ENCODE assay signal across 9 mouse cellular contexts in genomic region chr17:87202958-87203720, GRCm38 (mm10).
DNase-seq lines count a peak whose midpoint lies in the region; ATAC-seq and TF ChIP-seq lines count a peak whose summit lies in the region.
"Had no signal": no experiment of that assay in that cellular context is flagged by ENCODE, and none has a peak within 500 bp of the region (broad histone marks: within the 10 kb centered on the region; RNA-seq: fewer than 3 reads in every experiment).

No protein-coding gene starts in this region.

- no peaks in the 10 kb centered on the region for H3K9me3 ChIP-seq in G1E (replicated peaks)
- no peaks in the 10 kb centered on the region for H3K9me3 ChIP-seq in heart, postnatal 0 days (replicated peaks; ENCODE audit: control insufficient read depth, low read length)
- no peaks in the 10 kb centered on the region for H3K9me3 ChIP-seq in stomach, embryonic 15.5 days
- H3K9me3 ChIP-seq in forebrain, embryonic 12.5 days = no peaks in the 10 kb centered on the region
- H3K9me3 ChIP-seq: midbrain, embryonic 12.5 days had no signal

- peak; percentile 25; the same call in 1 of the 2 replicates for ATAC-seq in G1E (ENCODE audit: extremely low read depth, insufficient number of reproducible peaks, low FRiP score, poor library complexity, severe bottlenecking)
- no peak for ATAC-seq in heart, postnatal 0 days (ENCODE audit: insufficient read depth, low read depth)
- peak; percentile 23 for ATAC-seq in stomach, embryonic 15.5 days (ENCODE audit: insufficient read depth, low FRiP score, low read depth)
- no peak for ATAC-seq in forebrain, embryonic 12.5 days (ENCODE audit: low FRiP score)

- H3K4me3 ChIP-seq in kidney, adult 2 months (ENCODE audit: insufficient read depth, low read depth, low read length) = no peak overlapping the region
- H3K4me3 ChIP-seq in G1E (ENCODE audit: low read depth, low read length) = peak overlapping the region; percentile 33; the same call in 1 of the 2 replicates
- H3K4me3 ChIP-seq in heart, postnatal 0 days (ENCODE audit: low read depth, low read length) = no peak overlapping the region
- no peak overlapping the region for H3K4me3 ChIP-seq in stomach, embryonic 15.5 days (replicated peaks)
- H3K4me3 ChIP-seq in forebrain, embryonic 12.5 days (replicated peaks) = no peak overlapping the region
- H3K4me3 ChIP-seq: midbrain, embryonic 12.5 days had no signal

- DNase-seq in kidney, adult 2 months = no peak
- DNase-seq in kidney, postnatal 14 days = no peak
- peak; percentile 40 for DNase-seq in G1E (ENCODE audit: low spot score)
- no peak for DNase-seq in heart, postnatal 0 days (ENCODE audit: low spot score)
- no peak for DNase-seq in neural tube, embryonic 10.5 days (ENCODE audit: extremely low spot score, low spot score)
- DNase-seq in gastrocnemius, postnatal 14 days = no peak

- WGBS in kidney, adult 2 months = 29% methylated on average over 5 of the region's 5 CpGs
- WGBS in heart, postnatal 0 days = 23% methylated on average over 5 of the region's 5 CpGs
- 28% methylated on average over 5 of the region's 5 CpGs for WGBS in stomach, embryonic 15.5 days
- WGBS in forebrain, embryonic 12.5 days = 41% methylated on average over 5 of the region's 5 CpGs

- TF ChIP-seq POLR2A in kidney, adult 2 months (IDR thresholded peaks at IDR 0.05; ENCODE audit: low read depth, low read length) = no peak

- no peaks in the 10 kb centered on the region for H3K36me3 ChIP-seq in kidney, adult 2 months (ENCODE audit: control insufficient read depth, insufficient read depth, low read length)
- no peaks in the 10 kb centered on the region for H3K36me3 ChIP-seq in G1E (replicated peaks)
- no peaks in the 10 kb centered on the region for H3K36me3 ChIP-seq in heart, postnatal 0 days (replicated peaks; ENCODE audit: control insufficient read depth, insufficient read depth, low read length)
- H3K36me3 ChIP-seq in stomach, embryonic 15.5 days = no peaks in the 10 kb centered on the region
- H3K36me3 ChIP-seq in forebrain, embryonic 12.5 days (replicated peaks) = no peaks in the 10 kb centered on the region
- H3K36me3 ChIP-seq: midbrain, embryonic 12.5 days had no signal

- peaks cover 12% of the 10 kb centered on the region for H3K4me1 ChIP-seq in kidney, adult 2 months (ENCODE audit: control insufficient read depth, insufficient read depth, low read length)
- peaks cover 28% of the 10 kb centered on the region for H3K4me1 ChIP-seq in G1E (ENCODE audit: insufficient read depth, low read depth, low read length)
- H3K4me1 ChIP-seq in heart, postnatal 0 days (ENCODE audit: control insufficient read depth, insufficient read depth) = peaks cover 19% of the 10 kb centered on the region
- peaks cover 40% of the 10 kb centered on the region for H3K4me1 ChIP-seq in stomach, embryonic 15.5 days
- peaks cover 14% of the 10 kb centered on the region for H3K4me1 ChIP-seq in forebrain, embryonic 12.5 days

- H3K4me2 ChIP-seq in heart, postnatal 0 days (ENCODE audit: low read depth, low read length) = no peak overlapping the region
- H3K4me2 ChIP-seq in stomach, embryonic 15.5 days = no peak overlapping the region
- no peak overlapping the region for H3K4me2 ChIP-seq in forebrain, embryonic 12.5 days
- H3K4me2 ChIP-seq: midbrain, embryonic 12.5 days had no signal

- H3K27me3 ChIP-seq in kidney, adult 2 months (replicated peaks; ENCODE audit: control insufficient read depth, insufficient read depth, low read length) = no peaks in the 10 kb centered on the region
- peaks cover 9% of the 10 kb centered on the region for H3K27me3 ChIP-seq in G1E (ENCODE audit: insufficient read depth, low read length)
- H3K27me3 ChIP-seq in heart, postnatal 0 days (ENCODE audit: control insufficient read depth, insufficient read depth, low read length) = no peaks in the 10 kb centered on the region
- no peaks in the 10 kb centered on the region for H3K27me3 ChIP-seq in stomach, embryonic 15.5 days (replicated peaks)
- no peaks in the 10 kb centered on the region for H3K27me3 ChIP-seq in forebrain, embryonic 12.5 days
- H3K27me3 ChIP-seq: midbrain, embryonic 12.5 days had no signal

- intact Hi-C loops in gastrocnemius, postnatal 14 days (cut with DNase I; ENCODE audit: low total_unique reads) = no loop called here

- H3K9ac ChIP-seq in heart, postnatal 0 days (replicated peaks; ENCODE audit: low read depth, low read length) = no peak overlapping the region
- H3K9ac ChIP-seq in stomach, embryonic 15.5 days = no peak overlapping the region
- no peak overlapping the region for H3K9ac ChIP-seq in forebrain, embryonic 12.5 days
- H3K9ac ChIP-seq: midbrain, embryonic 12.5 days had no signal

- TF ChIP-seq CTCF in kidney, adult 2 months (conservative IDR thresholded peaks at IDR 0.05; ENCODE audit: insufficient read depth, insufficient read length, low read depth, low read length) = no peak
- TF ChIP-seq CTCF in G1E (IDR thresholded peaks at IDR 0.05; ENCODE audit: low read depth, low read length) = no peak
- TF ChIP-seq CTCF in heart, postnatal 0 days (IDR thresholded peaks at IDR 0.05; ENCODE audit: low read depth) = no peak

- no peak for TF ChIP-seq EP300 in heart, postnatal 0 days (IDR thresholded peaks at IDR 0.05; ENCODE audit: low read depth)

- H3K27ac ChIP-seq in kidney, adult 2 months (ENCODE audit: insufficient read depth, low read depth, low read length) = peak overlapping the region; percentile 64
- peak overlapping the region; percentile 30; the same call in 1 of the 2 replicates for H3K27ac ChIP-seq in heart, postnatal 0 days (ENCODE audit: low read depth)
- peak overlapping the region; percentile 72 for H3K27ac ChIP-seq in stomach, embryonic 15.5 days
- no peak overlapping the region for H3K27ac ChIP-seq in forebrain, embryonic 12.5 days
- H3K27ac ChIP-seq: midbrain, embryonic 12.5 days had no signal

Comparison
In these comparisons a context has a peak if more than half of its experiments do, and no peak if none do; other contexts are left out.
1. ATAC-seq: peak in G1E (single experiment) and stomach, embryonic 15.5 days (single experiment); none in heart, postnatal 0 days (single experiment) and forebrain, embryonic 12.5 days (single experiment).